Mouse (Mus musculus) forebrain, postnatal 0 days (tissue): ENCODE data around the gene Usp16. TPM values are rescaled to one million over a fixed set of nuclear protein-coding genes. Genes with fewer than 3 reads are reported as not detected.

Experiments
- ATAC-seq: fragments of 200-750 bp; cut with Nextera tagmentation; 2 replicates; pipeline ENCODE4 v1.8.0; 2017; ENCODE audit warnings: mild to moderate bottlenecking, moderate library complexity
- DNase-seq: peaks from one replicate; pipeline ENCODE4 v3.0.0-alpha.2; 2015
- H3K27ac ChIP-seq: fragments of 300-500 bp; sonication (generic); 2 replicates; pipeline ENCODE4 v1.5.1; 2014; ENCODE audit warnings: low read depth, mild to moderate bottlenecking, antibody characterized with exemption, low read length, moderate library complexity, mixed read lengths
- H3K27me3 ChIP-seq: fragments of 300-500 bp; sonication (generic); 2 replicates; pipeline ENCODE4 v1.6.1; 2014; ENCODE audit warnings: mild to moderate bottlenecking, low read length, mixed read lengths; ENCODE audit not compliant: insufficient read depth
- H3K36me3 ChIP-seq: fragments of 300-500 bp; sonication (generic); 2 replicates; pipeline ENCODE4 v1.6.1; 2014; ENCODE audit warnings: mild to moderate bottlenecking, moderate library complexity; ENCODE audit not compliant: insufficient read depth
- H3K4me1 ChIP-seq: fragments of 300-500 bp; sonication (generic); 2 replicates; pipeline ENCODE4 v1.6.1; 2014; ENCODE audit warnings: antibody characterized with exemption; ENCODE audit not compliant: insufficient read depth
- H3K4me2 ChIP-seq: fragments of 300-500 bp; sonication (generic); 2 replicates; pipeline ENCODE4 v1.6.1; 2014; ENCODE audit warnings: low read depth, mild to moderate bottlenecking, moderate library complexity
- H3K4me3 ChIP-seq: fragments of 300-500 bp; sonication (generic); 2 replicates; pipeline ENCODE4 v1.5.1; 2014; ENCODE audit warnings: low read depth, low read length, mixed read lengths
- H3K9ac ChIP-seq: fragments of 300-500 bp; sonication (generic); 2 replicates; pipeline ENCODE4 v1.6.1; 2014; ENCODE audit warnings: mild to moderate bottlenecking
- H3K9me3 ChIP-seq: fragments of 300-500 bp; sonication (generic); 2 replicates; pipeline ENCODE4 v1.6.1; 2016; ENCODE audit warnings: low read length
- CTCF ChIP-seq: sonication (generic); IDR thresholded peaks from 2 replicates; pipeline ENCODE4 v1.5.1; 2016; ENCODE audit warnings: antibody characterized with exemption, control low read depth, low read depth
- WGBS: fragments of 180-500 bp; shearing (Covaris S2); extraction: QIAGEN DNeasy Blood & Tissue Kit; methylation state at CpG from one replicate; pipeline ENCODE4 v1.1.7; 2014; 5-methylcytosine and 5-hydroxymethylcytosine counted together
- polyA plus RNA-seq: library from polyadenylated mRNA; unstranded; fragments of >200 nt; fragmentation: Nextera tagmentation; extraction: Ambion mirVana; gene quantifications from 2 replicates; pipeline ENCODE4 v1.2.1, GENCODE M21; 2015
- total RNA-seq: library from RNA; depleted of rRNA; stranded (reverse); fragments of >200 nt; gene quantifications from 2 replicates; pipeline ENCODE4 v1.2.3, GENCODE M21; 2014; rRNA removed

Usp16 gene
- total RNA-seq (51.9 and 66.0 TPM in 2 replicates), polyA plus RNA-seq (42.9 and 46.2 TPM in 2 replicates)

- TF ChIP-seq CTCF: no peak
- Histone ChIP-seq H3K4me3 (peak within 1 kb of the TSS; percentile 98), H3K4me2 (peak within 1 kb of the TSS; percentile 84), H3K27me3 (no peaks in the 10 kb centered on the region), H3K9me3 (no peaks in the 10 kb centered on the region), H3K27ac (peak within 1 kb of the TSS; percentile 85), H3K36me3 (no peaks in the 10 kb centered on the region; the same call in 1 of the 2 replicates), H3K4me1 (peaks cover 12% of the 10 kb centered on the region), H3K9ac (peak within 1 kb of the TSS; percentile 89)
- WGBS: 8% methylated on average over 45 of the region's 45 CpGs
- ATAC-seq (peak; percentile 99), DNase-seq (peak; percentile 95)
These were observed at the start of gene Usp16 for GRCm38 (mm10) chr16:87454419-87455179. TSS of gene Usp16 (plus strand) at chr16:87454703.

- no peak overlapping the region for H3K27ac ChIP-seq
- H3K36me3 ChIP-seq: peaks cover 60% of the 10 kb centered on the region
These were observed 49.5 kb upstream of the Usp16 start for GRCm38 (mm10) chr16:87405001-87405400.

GRCm38 (mm10) chr16:87420662-87421061 is 33.8 kb upstream of the Usp16 start:
- DNase-seq (no peak), ATAC-seq (no peak)
- TF ChIP-seq CTCF: no peak
- H3K36me3 ChIP-seq: peaks cover 84% of the 10 kb centered on the region
- 98% methylated on average over 8 of the region's 8 CpGs for WGBS
- no peaks in the 10 kb centered on the region for H3K4me1 ChIP-seq
- H3K27ac ChIP-seq: no peak overlapping the region
- no peak overlapping the region for H3K4me3 ChIP-seq
- no peak overlapping the region for H3K4me2 ChIP-seq
- no peaks in the 10 kb centered on the region for H3K27me3 ChIP-seq
- H3K9me3 ChIP-seq: no peaks in the 10 kb centered on the region
- H3K9ac ChIP-seq: no peak overlapping the region

More at GRCm38 (mm10) chr16:87405001-87405400, 49.5 kb upstream of the Usp16 start:
- H3K4me2 ChIP-seq: no peak overlapping the region
- H3K9ac ChIP-seq: no peak overlapping the region
- 88% methylated on average over 3 of the region's 3 CpGs for WGBS
- H3K9me3 ChIP-seq: no peaks in the 10 kb centered on the region
- H3K4me1 ChIP-seq: no peaks in the 10 kb centered on the region
- TF ChIP-seq CTCF: no peak
- DNase-seq (no peak), ATAC-seq (no peak)
- no peak overlapping the region for H3K4me3 ChIP-seq
- no peaks in the 10 kb centered on the region for H3K27me3 ChIP-seq

- H3K4me1 ChIP-seq: peaks cover 2% of the 10 kb centered on the region; the same call in 1 of the 2 replicates
- WGBS: 97% methylated on average over 8 of the region's 8 CpGs
- no peak for ATAC-seq
- H3K27ac ChIP-seq: no peak overlapping the region
- no peak overlapping the region for H3K4me3 ChIP-seq
- no peak overlapping the region for H3K9ac ChIP-seq
- no peak for TF ChIP-seq CTCF
- peaks cover 34% of the 10 kb centered on the region for H3K36me3 ChIP-seq
- no peaks in the 10 kb centered on the region for H3K27me3 ChIP-seq
- no peaks in the 10 kb centered on the region for H3K9me3 ChIP-seq
- DNase-seq: no peak
- H3K4me2 ChIP-seq: no peak overlapping the region
These were observed 27.0 kb upstream of the Usp16 start for GRCm38 (mm10) chr16:87427516-87427915.

- under 1% methylated on average over 55 of the region's 56 CpGs for WGBS
These were observed 22.3 kb upstream of the Usp16 start, which contains the start of gene Ltn1 for GRCm38 (mm10) chr16:87432033-87432814. TSS of gene Ltn1 (minus strand) at chr16:87432612.

GRCm38 (mm10) chr16:87434266-87434665 is 20.2 kb upstream of the Usp16 start:
- no peak overlapping the region for H3K4me3 ChIP-seq
- no peak overlapping the region for H3K9ac ChIP-seq
- no peak for ATAC-seq
- H3K27me3 ChIP-seq: no peaks in the 10 kb centered on the region
- H3K36me3 ChIP-seq: no peaks in the 10 kb centered on the region
- TF ChIP-seq CTCF: no peak
- no peak overlapping the region for H3K27ac ChIP-seq
- H3K4me1 ChIP-seq: peaks cover 2% of the 10 kb centered on the region; the same call in 1 of the 2 replicates
- DNase-seq: no peak
- H3K4me2 ChIP-seq: no peak overlapping the region
- H3K9me3 ChIP-seq: no peaks in the 10 kb centered on the region
- 95% methylated on average over 7 of the region's 7 CpGs for WGBS

More at GRCm38 (mm10) chr16:87432033-87432814, 22.3 kb upstream of the Usp16 start, which contains the start of gene Ltn1:
- TF ChIP-seq CTCF: no peak
- ATAC-seq (peak; percentile 100), DNase-seq (peak; percentile 99)
- H3K4me3 ChIP-seq: peak within 1 kb of the TSS; percentile 96
- H3K4me1 ChIP-seq: peaks cover 2% of the 10 kb centered on the region; the same call in 1 of the 2 replicates
- H3K9ac ChIP-seq: peak within 1 kb of the TSS; percentile 81
- H3K27ac ChIP-seq: peak within 1 kb of the TSS; percentile 69
- H3K27me3 ChIP-seq: no peaks in the 10 kb centered on the region
- peak within 1 kb of the TSS; percentile 77 for H3K4me2 ChIP-seq
- H3K9me3 ChIP-seq: no peaks in the 10 kb centered on the region
- no peaks in the 10 kb centered on the region for H3K36me3 ChIP-seq
